Mouse (Mus musculus): ENCODE measurements around the gene 4933405L10Rik. TPM values are rescaled to one million over a fixed set of nuclear protein-coding genes. Genes with fewer than 3 reads are reported as not detected.
A peak's percentile ranks its signal among the peaks of the same experiment; 100 is the strongest.

The 4933405L10Rik gene
- polyA plus RNA-seq, 1 experiment from 2014 or later = 0.23 TPM

GRCm38 (mm10) chr8:105725726-105726125 is 18.3 kb downstream of the 4933405L10Rik start:
- WGBS (ENCODE audit: insufficient replicate concordance) = 60% methylated on average over 5 of the region's 5 CpGs
- Histone ChIP-seq H3K9me3 (replicated peaks) (no peaks in the 10 kb centered on the region), H3K4me1 (peaks cover 17% of the 10 kb centered on the region), H3K36me3 (no peaks in the 10 kb centered on the region), H3K4me3 (no peak overlapping the region), H3K4me2 (no peak overlapping the region), H3K27ac (no peak overlapping the region), H3K27me3 (replicated peaks) (no peaks in the 10 kb centered on the region), H3K9ac (no peak overlapping the region)
- no peak for ATAC-seq

GRCm38 (mm10) chr8:105727397-105728124 is 20.1 kb downstream of the 4933405L10Rik start:
- no peak overlapping the region for H3K9ac ChIP-seq
- peak overlapping the region; percentile 15; the same call in 1 of the 2 replicates for H3K27ac ChIP-seq
- WGBS (ENCODE audit: insufficient replicate concordance) = 44% methylated on average over 18 of the region's 18 CpGs
- no peaks in the 10 kb centered on the region for H3K36me3 ChIP-seq
- H3K4me1 ChIP-seq = peaks cover 25% of the 10 kb centered on the region
- H3K4me3 ChIP-seq = no peak overlapping the region
- H3K4me2 ChIP-seq = peak overlapping the region; percentile 18
- no peaks in the 10 kb centered on the region for H3K9me3 ChIP-seq (replicated peaks)
- ATAC-seq = peak; percentile 72
- H3K27me3 ChIP-seq (replicated peaks) = no peaks in the 10 kb centered on the region

- H3K27me3 ChIP-seq (replicated peaks) = no peaks in the 10 kb centered on the region
- H3K9me3 ChIP-seq (replicated peaks) = no peaks in the 10 kb centered on the region
- no peak overlapping the region for H3K4me3 ChIP-seq
- H3K4me1 ChIP-seq = peaks cover 20% of the 10 kb centered on the region
- H3K27ac ChIP-seq = no peak overlapping the region
- 35% methylated on average over 5 of the region's 5 CpGs for WGBS (ENCODE audit: insufficient replicate concordance)
- no peak overlapping the region for H3K4me2 ChIP-seq
- 0 out of 2 replicates have a peak, but pooled peaks have one; percentile 42 for ATAC-seq
- H3K36me3 ChIP-seq = no peaks in the 10 kb centered on the region
- H3K9ac ChIP-seq = no peak overlapping the region
Measured at GRCm38 (mm10) chr8:105732186-105732585, 24.7 kb downstream of the 4933405L10Rik start.

- ATAC-seq = no peak
- 82% methylated on average over 5 of the region's 5 CpGs for WGBS (ENCODE audit: insufficient replicate concordance)
- no peak overlapping the region for H3K4me3 ChIP-seq
Measured at GRCm38 (mm10) chr8:105739216-105739615, 31.8 kb downstream of the 4933405L10Rik start.

GRCm38 (mm10) chr8:105743301-105743700 is 35.8 kb downstream of the 4933405L10Rik start:
- 61% methylated on average over 4 of the region's 4 CpGs for WGBS (ENCODE audit: insufficient replicate concordance)
- no peak overlapping the region for H3K4me3 ChIP-seq
- no peaks in the 10 kb centered on the region for H3K9me3 ChIP-seq (replicated peaks)
- ATAC-seq = no peak
- H3K27ac ChIP-seq = no peak overlapping the region
- H3K4me1 ChIP-seq = peaks cover 28% of the 10 kb centered on the region
- no peaks in the 10 kb centered on the region for H3K36me3 ChIP-seq
- H3K4me2 ChIP-seq = no peak overlapping the region
- no peak overlapping the region for H3K9ac ChIP-seq
- no peaks in the 10 kb centered on the region for H3K27me3 ChIP-seq (replicated peaks)

More at GRCm38 (mm10) chr8:105739216-105739615, 31.8 kb downstream of the 4933405L10Rik start:
- no peak overlapping the region for H3K9ac ChIP-seq
- no peak overlapping the region for H3K4me2 ChIP-seq
- no peaks in the 10 kb centered on the region for H3K36me3 ChIP-seq
- no peak overlapping the region for H3K27ac ChIP-seq
- no peaks in the 10 kb centered on the region for H3K9me3 ChIP-seq (replicated peaks)
- H3K27me3 ChIP-seq (replicated peaks) = no peaks in the 10 kb centered on the region
- H3K4me1 ChIP-seq = peaks cover 15% of the 10 kb centered on the region

- no peak for ATAC-seq
- Histone ChIP-seq H3K27ac (0 out of 2 replicates have a peak overlapping the region, but pooled peaks have one; percentile 32), H3K4me1 (peaks cover 40% of the 10 kb centered on the region), H3K27me3 (replicated peaks) (0 out of 2 replicates have a peak, but pooled peaks cover 5% of the 10 kb centered on the region), H3K9ac (no peak overlapping the region), H3K9me3 (replicated peaks) (no peaks in the 10 kb centered on the region), H3K36me3 (no peaks in the 10 kb centered on the region), H3K4me3 (no peak overlapping the region), H3K4me2 (peak overlapping the region; percentile 22)
- 34% methylated on average over 11 of the region's 11 CpGs for WGBS (ENCODE audit: insufficient replicate concordance)
Measured at GRCm38 (mm10) chr8:105750606-105751005, 43.2 kb downstream of the 4933405L10Rik start.

GRCm38 (mm10) chr8:105753916-105754315 is 46.5 kb downstream of the 4933405L10Rik start:
- Histone ChIP-seq H3K4me2 (no peak overlapping the region), H3K4me1 (peaks cover 43% of the 10 kb centered on the region), H3K36me3 (no peaks in the 10 kb centered on the region), H3K4me3 (no peak overlapping the region), H3K9me3 (replicated peaks) (no peaks in the 10 kb centered on the region), H3K9ac (no peak overlapping the region), H3K27me3 (replicated peaks) (0 out of 2 replicates have a peak, but pooled peaks cover 5% of the 10 kb centered on the region), H3K27ac (no peak overlapping the region)
- WGBS (ENCODE audit: insufficient replicate concordance) = 79% methylated on average over 2 of the region's 2 CpGs
- no peak for ATAC-seq

- Histone ChIP-seq H3K9ac (no peak overlapping the region), H3K36me3 (no peaks in the 10 kb centered on the region), H3K27ac (no peak overlapping the region), H3K9me3 (replicated peaks) (no peaks in the 10 kb centered on the region), H3K4me3 (no peak overlapping the region), H3K4me2 (no peak overlapping the region), H3K27me3 (replicated peaks) (0 out of 2 replicates have a peak, but pooled peaks cover 5% of the 10 kb centered on the region), H3K4me1 (peaks cover 48% of the 10 kb centered on the region)
- WGBS (ENCODE audit: insufficient replicate concordance) = 60% methylated on average over 2 of the region's 2 CpGs
- ATAC-seq = no peak
Measured at GRCm38 (mm10) chr8:105754688-105755087, 47.2 kb downstream of the 4933405L10Rik start.

GRCm38 (mm10) chr8:105757796-105758276 is 50.4 kb downstream of the 4933405L10Rik start:
- ATAC-seq = no peak
- no peaks in the 10 kb centered on the region for H3K27me3 ChIP-seq (replicated peaks)
- H3K4me1 ChIP-seq = peaks cover 31% of the 10 kb centered on the region
- peak overlapping the region; percentile 73 for H3K27ac ChIP-seq
- H3K36me3 ChIP-seq = no peaks in the 10 kb centered on the region
- peak overlapping the region; percentile 82 for H3K4me3 ChIP-seq
- 5% methylated on average over 12 of the region's 12 CpGs for WGBS (ENCODE audit: insufficient replicate concordance)
- H3K9me3 ChIP-seq (replicated peaks) = no peaks in the 10 kb centered on the region
- peak overlapping the region; percentile 77 for H3K9ac ChIP-seq
- peak overlapping the region; percentile 86 for H3K4me2 ChIP-seq

- WGBS (ENCODE audit: insufficient replicate concordance) = 3% methylated on average over 57 of the region's 57 CpGs
Measured at GRCm38 (mm10) chr8:105758277-105759108, 51.0 kb downstream of the 4933405L10Rik start, which contains the start of gene Gfod2. TSS of gene Gfod2 (minus strand) at chr8:105758664.

More at GRCm38 (mm10) chr8:105758277-105759108, 51.0 kb downstream of the 4933405L10Rik start, which contains the start of gene Gfod2:
- peaks cover 25% of the 10 kb centered on the region for H3K4me1 ChIP-seq
- H3K36me3 ChIP-seq = no peaks in the 10 kb centered on the region
- no peaks in the 10 kb centered on the region for H3K9me3 ChIP-seq (replicated peaks)
- H3K27me3 ChIP-seq (replicated peaks) = no peaks in the 10 kb centered on the region
- peak; percentile 99 for ATAC-seq
- peak within 1 kb of the TSS; percentile 86 for H3K4me2 ChIP-seq
- H3K27ac ChIP-seq = peak within 1 kb of the TSS; percentile 73
- H3K4me3 ChIP-seq = peak within 1 kb of the TSS; percentile 82
- H3K9ac ChIP-seq = peak within 1 kb of the TSS; percentile 77

Measured in liver, embryonic 12.5 days (tissue).